Mouse (Mus musculus): ENCODE results near the gene Pla2g4a.

DNA sequence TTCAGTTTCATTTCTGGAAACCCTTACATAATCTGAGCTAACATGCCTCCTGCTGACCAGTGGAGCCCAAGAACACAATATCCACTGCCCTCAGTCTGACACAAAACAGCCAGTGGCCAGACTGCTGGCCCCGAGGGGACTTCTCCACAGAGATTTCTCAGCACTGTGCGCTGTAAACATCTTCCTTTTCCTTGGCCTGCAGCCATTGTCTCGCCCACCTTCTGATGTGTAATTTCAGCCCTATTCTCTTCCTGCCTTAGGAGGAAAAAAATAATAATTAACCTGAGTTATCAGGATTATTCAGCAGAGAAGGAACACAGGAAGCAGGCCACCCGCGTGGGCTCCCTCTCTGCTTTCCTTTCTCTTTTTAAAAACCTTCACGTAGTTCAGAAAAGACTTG, 98.3 kb downstream of the Pla2g4a start:
- TF ChIP-seq CTCF (IDR thresholded peaks at IDR 0.05; ENCODE audit: low read depth) (no peak), EP300 (IDR thresholded peaks at IDR 0.05; ENCODE audit: low read depth) (no peak)

Measured in liver, postnatal 0 days (tissue).